Mouse (Mus musculus) erythroid progenitor cell, adult 5-6 weeks (primary cell): ENCODE measurements around the gene Dapk2. TPM values are rescaled to one million over a fixed set of nuclear protein-coding genes. Genes with fewer than 3 reads are reported as not detected.

Experiments used
- ATAC-seq: replicated peaks from 2 replicates; pipeline ENCODE4 v1.8.0; 2016; ENCODE audit warnings: moderate number of reproducible peaks, mild to moderate bottlenecking, moderate TSS enrichment, inconsistent platforms; ENCODE audit not compliant: poor library complexity, low FRiP score, severe bottlenecking
- total RNA-seq, 2 experiments: library from RNA; stranded (forward) in 1 of 2; stranded (reverse) in 1 of 2; fragments of 150-400 nt in 1 of 2; fragments of 186-747, 209-891 nt in 1 of 2; gene quantifications; 2 replicates each; pipeline versions ENCODE4 v1.2.3 to v1.2.4; 2015 to 2017; ENCODE audit warnings: low replicate concordance in 2 of 2

The Dapk2 gene
- total RNA-seq, 2 experiments from 2014 or later: 25.5 to 31.0 TPM

- peak; percentile 64 for ATAC-seq
These were observed 22.1 kb upstream of the Dapk2 start for GRCm38 (mm10) chr9:66135967-66136366.

GRCm38 (mm10) chr9:66138193-66138592 is 19.8 kb upstream of the Dapk2 start:
- no peak for ATAC-seq

GRCm38 (mm10) chr9:66142265-66142664 is 15.8 kb upstream of the Dapk2 start:
- ATAC-seq: no peak

- peak; percentile 83 for ATAC-seq
These were observed 13.8 kb upstream of the Dapk2 start for GRCm38 (mm10) chr9:66144248-66144647.

- ATAC-seq: no peak
These were observed 11.9 kb upstream of the Dapk2 start for GRCm38 (mm10) chr9:66146141-66146540.

- ATAC-seq: no peak
These were observed 6.0 kb upstream of the Dapk2 start for GRCm38 (mm10) chr9:66152011-66152410.

GRCm38 (mm10) chr9:66153594-66153993 is 4.4 kb upstream of the Dapk2 start:
- ATAC-seq: no peak

GRCm38 (mm10) chr9:66154013-66154412 is 4.0 kb upstream of the Dapk2 start:
- no peak for ATAC-seq

GRCm38 (mm10) chr9:66155534-66155933 is 2.5 kb upstream of the Dapk2 start:
- no peak for ATAC-seq

GRCm38 (mm10) chr9:66158885-66159430 is 935 bp downstream of the Dapk2 start:
- peak; percentile 86 for ATAC-seq

- ATAC-seq: no peak
These were observed 2.1 kb downstream of the Dapk2 start for GRCm38 (mm10) chr9:66160155-66160554.

- no peak for ATAC-seq
These were observed 5.0 kb downstream of the Dapk2 start for GRCm38 (mm10) chr9:66162995-66163394.

- no peak for ATAC-seq
These were observed 9.2 kb downstream of the Dapk2 start for GRCm38 (mm10) chr9:66167222-66167621.

GRCm38 (mm10) chr9:66168233-66168632 is 10.2 kb downstream of the Dapk2 start:
- no peak for ATAC-seq

- ATAC-seq: no peak
These were observed 12.5 kb downstream of the Dapk2 start for GRCm38 (mm10) chr9:66170506-66170905.

- ATAC-seq: no peak
These were observed 13.4 kb downstream of the Dapk2 start for GRCm38 (mm10) chr9:66171275-66171921.

- no peak for ATAC-seq
These were observed 15.4 kb downstream of the Dapk2 start for GRCm38 (mm10) chr9:66173316-66173855.

GRCm38 (mm10) chr9:66174985-66175384 is 17.0 kb downstream of the Dapk2 start:
- no peak for ATAC-seq

- no peak for ATAC-seq
These were observed 20.0 kb downstream of the Dapk2 start for GRCm38 (mm10) chr9:66177975-66178374.

- peak; percentile 71 for ATAC-seq
These were observed 21.8 kb downstream of the Dapk2 start for GRCm38 (mm10) chr9:66179795-66180194.

GRCm38 (mm10) chr9:66181126-66181825 is 23.3 kb downstream of the Dapk2 start:
- peak; percentile 64 for ATAC-seq
